Mouse (Mus musculus) thymus, postnatal 25 days (tissue): ENCODE measurements around the gene Dusp12.

ENCODE experiments used
- DNase-seq: peaks from one replicate; pipeline ENCODE4 v3.0.0; 2022

The Dusp12 gene

GRCm38 (mm10) chr1:170884978-170885561 is at the start of gene Dusp12, which contains the start of gene Gm26620:
Gene Dusp12 (minus strand): TSS chr1:170885540.
Gene Gm26620 (plus strand): TSS chr1:170885065.
- DNase-seq: peak; percentile 83

- DNase-seq: no peak
Measured at GRCm38 (mm10) chr1:170934383-170934782, 49.0 kb upstream of the Dusp12 start.

- DNase-seq: no peak
Measured at GRCm38 (mm10) chr1:170933940-170934339, 48.6 kb upstream of the Dusp12 start.

GRCm38 (mm10) chr1:170933386-170933920 is 48.1 kb upstream of the Dusp12 start:
- no peak for DNase-seq

GRCm38 (mm10) chr1:170932043-170932442 is 46.7 kb upstream of the Dusp12 start:
- no peak for DNase-seq

- no peak for DNase-seq
Measured at GRCm38 (mm10) chr1:170929245-170929644, 43.9 kb upstream of the Dusp12 start.

GRCm38 (mm10) chr1:170928467-170928866 is 43.1 kb upstream of the Dusp12 start:
- DNase-seq: no peak

- no peak for DNase-seq
Measured at GRCm38 (mm10) chr1:170927378-170927777, 42.0 kb upstream of the Dusp12 start, which contains the start of gene Fcrla. Gene Fcrla (minus strand): TSS chr1:170927583.

GRCm38 (mm10) chr1:170926941-170927340 is 41.6 kb upstream of the Dusp12 start:
- DNase-seq: no peak

GRCm38 (mm10) chr1:170924485-170924884 is 39.1 kb upstream of the Dusp12 start:
- DNase-seq: peak; percentile 27

GRCm38 (mm10) chr1:170919308-170919707 is 34.0 kb upstream of the Dusp12 start:
- no peak for DNase-seq

GRCm38 (mm10) chr1:170915657-170916056 is 30.3 kb upstream of the Dusp12 start:
- DNase-seq: no peak

GRCm38 (mm10) chr1:170912891-170913615 is 27.7 kb upstream of the Dusp12 start, which contains the start of gene Fcrlb:
Gene Fcrlb (minus strand): TSS chr1:170912941.
- DNase-seq: no peak

GRCm38 (mm10) chr1:170911907-170912660 is 26.7 kb upstream of the Dusp12 start:
- DNase-seq: no peak

GRCm38 (mm10) chr1:170908341-170908740 is 23.0 kb upstream of the Dusp12 start:
- no peak for DNase-seq

- DNase-seq: no peak
Measured at GRCm38 (mm10) chr1:170907456-170908191, 22.3 kb upstream of the Dusp12 start.

- DNase-seq: no peak
Measured at GRCm38 (mm10) chr1:170907111-170907455, 21.7 kb upstream of the Dusp12 start.

GRCm38 (mm10) chr1:170903485-170903884 is 18.1 kb upstream of the Dusp12 start:
- no peak for DNase-seq

GRCm38 (mm10) chr1:170901536-170902238 is 16.3 kb upstream of the Dusp12 start:
- peak; percentile 83 for DNase-seq

- peak; percentile 41 for DNase-seq
Measured at GRCm38 (mm10) chr1:170900799-170901467, 15.6 kb upstream of the Dusp12 start.

- DNase-seq: no peak
Measured at GRCm38 (mm10) chr1:170898413-170899075, 13.2 kb upstream of the Dusp12 start.
